Mouse (Mus musculus) lung, adult 2 months (tissue): Measurements from ENCODE around the gene Prss27. TPM values are rescaled to one million over a fixed set of nuclear protein-coding genes. Genes with fewer than 3 reads are reported as not detected.

Source experiments
- DNase-seq: peaks from one replicate; pipeline ENCODE4 v3.0.0; 2022
- H3K4me1 ChIP-seq: fragments of 200-500 bp; 2 replicates; pipeline ENCODE4 v1.6.1; 2011; ENCODE audit warnings: low read length; ENCODE audit not compliant: control insufficient read depth, insufficient read depth
- H3K4me3 ChIP-seq: fragments of 200-500 bp; replicated peaks from 2 replicates; pipeline ENCODE3; 2011; ENCODE audit warnings: low read depth, mild to moderate bottlenecking, control low read depth, low read length; ENCODE audit errors: extremely low read depth
- CTCF ChIP-seq: fragments of 200-500 bp; IDR thresholded peaks from 2 replicates; pipeline ENCODE4 v1.5.1; 2011; ENCODE audit warnings: mild to moderate bottlenecking, low read length, control low read depth; ENCODE audit not compliant: insufficient read depth
- POLR2A ChIP-seq: fragments of 200-500 bp; IDR thresholded peaks from 2 replicates; pipeline ENCODE4 v1.6.1; 2011; ENCODE audit warnings: low read depth, mild to moderate bottlenecking, control low read depth, low read length, borderline replicate concordance; ENCODE audit errors: extremely low read depth
- WGBS: fragments of 180-500 bp; shearing (Covaris S2); methylation state at CpG from one replicate; pipeline ENCODE4 v1.1.7; 2018; 5-methylcytosine and 5-hydroxymethylcytosine counted together
- polyA plus RNA-seq: library from polyadenylated mRNA; depleted of rRNA; stranded (reverse); fragments of >200 nt; gene quantifications from 2 replicates; pipeline ENCODE4 v1.2.3, GENCODE M21; 2012; rRNA removed

Gene Prss27
- polyA plus RNA-seq, 1 experiment = 12.9 TPM

DNA sequence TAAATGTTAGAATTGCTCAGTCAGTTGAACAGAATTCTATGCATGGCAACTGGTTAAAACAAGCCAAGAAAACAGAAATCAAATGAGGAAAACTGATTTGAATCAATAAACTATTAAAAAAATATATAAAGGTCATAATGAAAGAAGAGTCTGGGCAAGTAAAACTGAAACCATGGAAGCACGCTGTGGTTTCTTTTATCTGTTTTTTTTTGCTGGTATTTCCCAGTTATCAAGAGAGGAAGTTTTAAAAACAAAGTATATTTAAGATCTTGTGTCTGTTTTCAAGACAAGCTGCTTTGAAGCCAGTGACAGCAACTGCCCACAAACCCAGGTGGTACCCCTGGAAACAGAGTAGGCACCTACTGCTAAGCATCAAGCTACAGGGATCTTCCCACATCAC, 52.6 kb downstream of the Prss27 start:
- Histone ChIP-seq H3K4me1 (no peaks in the 10 kb centered on the region), H3K4me3 (no peak overlapping the region)
- DNase-seq = no peak
- TF ChIP-seq POLR2A (no peak), CTCF (no peak)
- 93% methylated on average over 1 of the region's 1 CpGs for WGBS

Other genes starting within 250 kb of the Prss27 start
- 538 and 681 TPM in 2 replicates for gene Srrm2, start 247.6 kb upstream of the Prss27 start, polyA plus RNA-seq
- 470 and 498 TPM in 2 replicates for gene Elob, start 209.0 kb upstream of the Prss27 start, polyA plus RNA-seq
- not detected in 2 replicates for gene Prss33, start 202.1 kb upstream of the Prss27 start, polyA plus RNA-seq
- 5.1 TPM in 1 of 2 replicates, not detected in the other for gene Prss32, start 194.3 kb upstream of the Prss27 start, polyA plus RNA-seq
- gene Prss41, start 194.0 kb upstream of the Prss27 start, polyA plus RNA-seq = 0.66 and 0.78 TPM in 2 replicates
- not detected in 2 replicates for gene Prss21, start 170.1 kb upstream of the Prss27 start, polyA plus RNA-seq
- gene Dcpp1, start 157.3 kb upstream of the Prss27 start, polyA plus RNA-seq = not detected in 2 replicates
- gene Dcpp2, start 157.3 kb upstream of the Prss27 start, polyA plus RNA-seq = not detected in 2 replicates
- gene Dcpp3, start 120.7 kb upstream of the Prss27 start, polyA plus RNA-seq = not detected in 2 replicates
- not detected in 2 replicates for gene Sbp, start 96.5 kb upstream of the Prss27 start, polyA plus RNA-seq
- gene Sbpl, start 82.9 kb upstream of the Prss27 start, polyA plus RNA-seq = not detected in 2 replicates
- 1.5 and 2.7 TPM in 2 replicates for gene Prss30, start 57.6 kb upstream of the Prss27 start, polyA plus RNA-seq
- 0.11 and 0.96 TPM in 2 replicates for gene Prss22, start 40.0 kb upstream of the Prss27 start, polyA plus RNA-seq
- gene Kctd5, start 35.3 kb downstream of the Prss27 start, polyA plus RNA-seq = 28.4 and 30.3 TPM in 2 replicates
- 16.4 and 19.8 TPM in 2 replicates for gene Pdpk1, start 112.8 kb downstream of the Prss27 start, polyA plus RNA-seq
- 58.3 and 58.8 TPM in 2 replicates for gene Amdhd2, start 125.6 kb downstream of the Prss27 start, polyA plus RNA-seq
- gene Atp6v0c, start 131.6 kb downstream of the Prss27 start, polyA plus RNA-seq = 880 and 1,077 TPM in 2 replicates
- gene Tbc1d24, start 167.4 kb downstream of the Prss27 start, polyA plus RNA-seq = 13.9 and 30.2 TPM in 2 replicates
- gene Ntn3, start 171.4 kb downstream of the Prss27 start, polyA plus RNA-seq = 8.2 and 10.4 TPM in 2 replicates
- 7.7 and 12.7 TPM in 2 replicates for gene Tedc2, start 182.7 kb downstream of the Prss27 start, polyA plus RNA-seq
- gene Ccnf, start 213.3 kb downstream of the Prss27 start, polyA plus RNA-seq = 1.3 and 2.9 TPM in 2 replicates